Mouse (Mus musculus) adrenal gland, postnatal 25 days (tissue): Measurements from ENCODE around the gene Adamts20. TPM values are rescaled to one million over a fixed set of nuclear protein-coding genes. Genes with fewer than 3 reads are reported as not detected.

ENCODE experiments used
- DNase-seq: peaks from one replicate; pipeline ENCODE4 v3.0.0; 2021; ENCODE audit warnings: mixed read lengths
- total RNA-seq: library from RNA; stranded (reverse); gene quantifications from 2 replicates; pipeline ENCODE4 v1.2.3, GENCODE M21; 2021

Adamts20 gene
- total RNA-seq, 1 experiment from 2014 or later, result 2.3 TPM

DNA sequence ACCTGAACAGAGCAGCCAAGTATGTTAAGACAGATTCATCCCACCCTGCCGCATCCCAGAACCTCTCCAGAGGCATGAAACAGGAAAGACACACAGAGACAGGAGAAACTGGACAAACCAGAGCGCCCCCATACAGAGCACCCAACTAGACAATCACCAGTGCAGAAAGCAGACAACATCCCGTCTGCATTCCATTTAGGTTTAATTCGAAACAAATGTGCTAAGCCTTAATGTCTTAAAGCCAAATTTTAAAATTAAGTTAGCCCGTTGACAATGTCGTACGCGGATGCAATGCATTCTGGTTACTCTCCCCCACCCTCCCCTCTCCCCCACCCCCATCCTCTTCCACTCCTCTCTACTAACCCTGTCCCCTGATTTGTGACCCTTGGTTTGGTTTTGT lies 126.2 kb downstream of the Adamts20 start:
- no peak for DNase-seq

- DNase-seq, result no peak
Measured at GRCm38 (mm10) chr15:94334586-94334985, 130.6 kb downstream of the Adamts20 start.

GRCm38 (mm10) chr15:94326626-94327025 lies 138.6 kb downstream of the Adamts20 start:
- DNase-seq, result no peak

GRCm38 (mm10) chr15:94325509-94326181 lies 139.6 kb downstream of the Adamts20 start:
- DNase-seq, result peak; percentile 80

GRCm38 (mm10) chr15:94316171-94316570 lies 149.0 kb downstream of the Adamts20 start:
- no peak for DNase-seq

GRCm38 (mm10) chr15:94309689-94310088 lies 155.5 kb downstream of the Adamts20 start:
- DNase-seq, result no peak

DNA sequence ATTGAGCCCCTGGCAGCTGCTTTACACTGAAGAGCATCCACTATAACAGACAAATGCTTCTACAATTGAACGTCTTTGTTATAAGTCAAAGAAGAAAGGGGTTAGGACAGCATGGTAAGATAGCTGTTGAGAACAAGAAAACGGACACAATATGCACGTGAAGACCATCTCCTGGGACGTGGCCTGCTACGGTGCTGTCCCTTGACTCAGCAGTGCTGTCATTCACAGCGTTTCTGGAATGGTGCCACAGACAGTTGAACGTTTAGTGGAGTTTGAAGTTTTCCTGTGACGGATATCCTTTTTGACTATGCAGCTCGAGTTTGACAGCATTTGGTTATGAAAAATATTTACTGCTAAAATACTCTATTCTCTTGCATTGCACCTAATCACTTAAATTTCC lies 157.3 kb downstream of the Adamts20 start:
- DNase-seq, result no peak

GRCm38 (mm10) chr15:94303151-94303550 lies 162.1 kb downstream of the Adamts20 start:
- no peak for DNase-seq

DNA sequence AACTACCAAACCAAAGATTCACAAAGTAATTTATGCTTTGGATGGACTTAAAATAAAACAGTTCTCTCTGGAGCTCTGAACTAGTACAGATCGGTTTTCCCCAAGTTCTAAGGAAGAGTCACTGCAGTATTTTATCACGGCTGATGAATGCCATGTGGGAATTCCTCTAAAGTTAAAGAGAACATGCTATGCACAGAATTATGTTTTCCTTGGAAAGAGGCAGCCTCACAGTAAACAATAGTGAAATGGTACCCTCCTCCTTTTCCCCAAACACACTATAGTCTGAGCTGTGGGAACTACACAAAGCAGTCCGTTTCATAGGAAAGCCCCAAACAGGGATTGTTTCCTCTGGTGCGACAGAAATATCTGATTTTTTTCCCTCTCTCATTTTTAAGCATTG lies 171.1 kb downstream of the Adamts20 start:
- no peak for DNase-seq

- DNase-seq, result no peak
Measured at GRCm38 (mm10) chr15:94288015-94288414, 177.2 kb downstream of the Adamts20 start.

DNA sequence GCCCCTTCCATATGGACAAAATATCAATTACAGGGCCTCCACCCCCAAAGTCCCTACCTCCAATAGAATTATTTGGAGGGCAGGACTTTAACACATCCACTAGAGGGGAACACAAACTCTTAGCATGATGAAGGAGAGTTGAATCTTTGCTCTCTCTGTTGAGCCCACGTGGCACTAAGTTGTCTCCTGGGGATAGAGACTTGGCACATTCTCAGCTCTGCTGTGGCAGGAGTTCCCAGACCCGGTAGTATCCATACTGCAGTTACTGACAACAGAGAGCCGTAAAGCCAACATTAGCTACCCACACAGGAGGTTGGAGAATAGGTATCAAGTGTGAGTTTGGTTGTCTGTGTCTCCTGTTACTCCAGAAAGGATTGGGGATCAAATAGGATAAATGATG lies 177.7 kb downstream of the Adamts20 start:
- no peak for DNase-seq

GRCm38 (mm10) chr15:94276418-94276817 lies 188.8 kb downstream of the Adamts20 start:
- no peak for DNase-seq

GRCm38 (mm10) chr15:94265630-94266029 lies 199.6 kb downstream of the Adamts20 start:
- DNase-seq, result peak; percentile 84

GRCm38 (mm10) chr15:94264497-94264879 lies 200.7 kb downstream of the Adamts20 start:
- no peak for DNase-seq

DNA sequence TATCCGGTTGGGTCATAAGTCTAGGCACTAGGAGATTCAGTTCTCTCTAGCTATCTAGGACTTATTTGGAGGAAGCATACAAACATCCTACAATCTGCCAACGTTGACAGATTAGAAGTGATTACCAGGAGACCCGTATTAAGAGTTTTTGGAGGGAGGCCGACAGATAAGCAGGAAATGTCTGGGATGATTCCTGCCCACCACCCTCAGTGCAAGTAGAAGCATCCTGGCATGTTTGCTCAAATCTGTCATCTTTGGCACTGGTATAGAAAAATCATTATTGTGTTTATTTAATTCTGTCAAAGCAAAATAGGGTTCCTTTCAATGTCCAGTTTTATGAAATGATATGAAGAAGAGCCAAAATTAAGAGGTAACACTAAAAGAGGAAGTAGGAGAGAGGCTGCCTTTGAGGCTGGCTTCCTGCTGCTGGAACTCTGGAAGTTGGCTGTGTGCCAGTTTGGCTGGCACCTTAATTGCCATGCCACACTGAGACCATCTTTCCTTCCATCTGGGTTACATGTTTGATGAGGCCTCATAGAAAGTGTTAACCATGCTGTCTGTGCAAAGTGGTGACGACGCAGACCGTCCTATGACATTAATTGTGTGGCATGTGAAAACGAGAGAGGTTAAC lies 201.2 kb downstream of the Adamts20 start:
- peak; percentile 32 for DNase-seq

- DNase-seq, result no peak
Measured at GRCm38 (mm10) chr15:94263241-94263640, 202.0 kb downstream of the Adamts20 start.

GRCm38 (mm10) chr15:94259497-94259896 lies 205.7 kb downstream of the Adamts20 start:
- DNase-seq, result no peak

GRCm38 (mm10) chr15:94255538-94255937 lies 209.7 kb downstream of the Adamts20 start:
- DNase-seq, result no peak

- DNase-seq, result peak; percentile 24
Measured at GRCm38 (mm10) chr15:94254861-94255516, 210.2 kb downstream of the Adamts20 start.

GRCm38 (mm10) chr15:94254091-94254860 lies 210.9 kb downstream of the Adamts20 start:
- no peak for DNase-seq

- no peak for DNase-seq
Measured at GRCm38 (mm10) chr15:94252962-94253712, 212.1 kb downstream of the Adamts20 start.

DNA sequence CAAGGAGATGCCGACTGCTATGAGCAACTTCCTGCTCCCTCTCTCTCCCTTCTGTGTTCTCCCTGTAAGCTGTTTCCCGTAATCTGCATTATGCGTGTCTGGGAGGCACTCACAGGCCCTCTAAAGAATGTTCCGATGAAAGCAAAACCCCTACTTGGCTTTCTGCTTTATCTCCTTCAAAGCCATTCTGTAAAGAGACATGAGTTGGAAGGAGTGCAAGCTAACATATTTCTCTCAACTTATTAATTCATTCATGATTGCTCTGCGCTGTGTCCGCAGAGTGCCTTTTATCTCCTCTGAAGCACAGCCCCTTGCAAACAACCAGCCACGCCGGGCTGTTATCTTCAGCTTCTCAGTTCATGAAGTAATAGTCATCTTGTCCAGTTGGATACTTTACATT lies 215.5 kb downstream of the Adamts20 start:
- DNase-seq, result no peak
